Mouse (Mus musculus): ENCODE results near the gene Hmces. TPM values are rescaled to one million over a fixed set of nuclear protein-coding genes. Genes with fewer than 3 reads are reported as not detected.
A peak's percentile ranks its signal among the peaks of the same experiment; 100 is the strongest.
"Not testable (repeated sequence)": the region's sequence is repeated elsewhere in the genome, so short reads cannot be mapped to it uniquely, and the experiment has no call there.

Gene Hmces
- total RNA-seq, 2 experiments from 2014 or later: 25.8 to 27.3 TPM

- no peak for DNase-seq (ENCODE audit: extremely low spot score in 1 of 2, low spot score in 2 of 2)
- intact Hi-C loops (cut with DNase I): no loop called here
These were observed 4.6 kb upstream of the Hmces start for GRCm38 (mm10) chr6:87909181-87909580.

GRCm38 (mm10) chr6:87911559-87911958 lies 2.2 kb upstream of the Hmces start:
- intact Hi-C loops (cut with DNase I): loop anchor here (5.0 kb wide), 1 partner anchor 71 kb away; the partner anchor contains the start of gene H1fx
- DNase-seq (ENCODE audit: extremely low spot score in 1 of 2, low spot score in 2 of 2): no peak

GRCm38 (mm10) chr6:87914326-87915102 lies 779 bp downstream of the Hmces start:
- DNase-seq (ENCODE audit: extremely low spot score in 1 of 2, low spot score in 2 of 2): peak; percentile 23 to 62

GRCm38 (mm10) chr6:87915939-87916338 lies 2.2 kb downstream of the Hmces start:
- no peak for DNase-seq (ENCODE audit: extremely low spot score in 1 of 2, low spot score in 2 of 2)
- intact Hi-C loops (cut with DNase I): no loop called here

More at GRCm38 (mm10) chr6:87914326-87915102, 779 bp downstream of the Hmces start:
- intact Hi-C loops (cut with DNase I): loop anchor here (5.0 kb wide), 1 partner anchor 68 kb away; the partner anchor contains the start of gene H1fx

GRCm38 (mm10) chr6:87921201-87921600 lies 7.5 kb downstream of the Hmces start:
- intact Hi-C loops (cut with DNase I): no loop called here
- no peak for DNase-seq (ENCODE audit: extremely low spot score in 1 of 2, low spot score in 2 of 2)

GRCm38 (mm10) chr6:87923624-87924023 lies 9.9 kb downstream of the Hmces start:
- DNase-seq (ENCODE audit: extremely low spot score in 1 of 2, low spot score in 2 of 2): no peak
- intact Hi-C loops (cut with DNase I): no loop called here

GRCm38 (mm10) chr6:87935037-87935436 lies 21.3 kb downstream of the Hmces start:
- no peak for DNase-seq (ENCODE audit: extremely low spot score in 1 of 2, low spot score in 2 of 2)
- intact Hi-C loops (cut with DNase I): no loop called here

GRCm38 (mm10) chr6:87937178-87937788 lies 23.5 kb downstream of the Hmces start:
- DNase-seq (ENCODE audit: extremely low spot score in 1 of 2, low spot score in 2 of 2): peak in 1 of 2 experiments; percentile 32
- intact Hi-C loops (cut with DNase I): no loop called here

GRCm38 (mm10) chr6:87938941-87939340 lies 25.2 kb downstream of the Hmces start:
- DNase-seq (ENCODE audit: extremely low spot score in 1 of 2, low spot score in 2 of 2): no peak
- intact Hi-C loops (cut with DNase I): no loop called here

- no peak for DNase-seq (ENCODE audit: extremely low spot score in 1 of 2, low spot score in 2 of 2)
- intact Hi-C loops (cut with DNase I): no loop called here
These were observed 28.4 kb downstream of the Hmces start for GRCm38 (mm10) chr6:87942179-87942578.

- DNase-seq (ENCODE audit: extremely low spot score in 1 of 2, low spot score in 2 of 2); intact Hi-C loops (cut with DNase I): not testable (repeated sequence)
These were observed 48.7 kb downstream of the Hmces start for GRCm38 (mm10) chr6:87962457-87962856.

GRCm38 (mm10) chr6:87970041-87970440 lies 56.3 kb downstream of the Hmces start:
- no peak for DNase-seq (ENCODE audit: extremely low spot score in 1 of 2, low spot score in 2 of 2)
- intact Hi-C loops (cut with DNase I): no loop called here

GRCm38 (mm10) chr6:87979728-87980127 lies 66.0 kb downstream of the Hmces start:
- intact Hi-C loops (cut with DNase I): loop anchor here (5.0 kb wide), 1 partner anchor 67 kb away; the partner anchor contains the start of gene Hmces
- peak in 1 of 2 experiments; percentile 15 for DNase-seq (ENCODE audit: extremely low spot score in 1 of 2, low spot score in 2 of 2)

- DNase-seq (ENCODE audit: extremely low spot score in 1 of 2, low spot score in 2 of 2): peak; percentile 80 to 93
- intact Hi-C loops (cut with DNase I): loop anchor here (5.0 kb wide), 1 partner anchor 68 kb away; the partner anchor contains the start of gene Hmces
These were observed 66.8 kb downstream of the Hmces start for GRCm38 (mm10) chr6:87980374-87981029.

- intact Hi-C loops (cut with DNase I): loop anchor here (5.0 kb wide), 1 partner anchor 69 kb away; the partner anchor contains the start of gene Hmces
- DNase-seq (ENCODE audit: extremely low spot score in 1 of 2, low spot score in 2 of 2): peak in 1 of 2 experiments; percentile 56
These were observed 67.3 kb downstream of the Hmces start for GRCm38 (mm10) chr6:87981030-87981485.

- DNase-seq (ENCODE audit: extremely low spot score in 1 of 2, low spot score in 2 of 2): peak; percentile 56 to 90
- intact Hi-C loops (cut with DNase I): loop anchor here (5.0 kb wide), 1 partner anchor 69 kb away; the partner anchor contains the start of gene Hmces
These were observed 68.0 kb downstream of the Hmces start, which contains the start of gene H1fx for GRCm38 (mm10) chr6:87981547-87982256. Gene H1fx (minus strand): TSS chr6:87981637.

- intact Hi-C loops (cut with DNase I): loop anchor here (5.0 kb wide), 1 partner anchor 70 kb away; the partner anchor contains the start of gene Hmces
- DNase-seq (ENCODE audit: extremely low spot score in 1 of 2, low spot score in 2 of 2): peak in 1 of 2 experiments; percentile 17
These were observed 68.8 kb downstream of the Hmces start for GRCm38 (mm10) chr6:87982506-87982905.

All from left cerebral cortex, postnatal 10 days (tissue).